Mouse (Mus musculus) urinary bladder, postnatal 4 days (tissue): ENCODE measurements at regions not wholly inside any gene's neighbourhood (a gene's known extent, or its start where the extent isn't known, plus 50 kb on each side); places are given as distances from the start of the nearest gene placed in this dataset.

Experiments
- DNase-seq, 2 experiments: peaks; one replicate each; pipeline ENCODE4 v3.0.0; 2021 to 2022; ENCODE audit warnings: low spot score in 2 of 2

DNA sequence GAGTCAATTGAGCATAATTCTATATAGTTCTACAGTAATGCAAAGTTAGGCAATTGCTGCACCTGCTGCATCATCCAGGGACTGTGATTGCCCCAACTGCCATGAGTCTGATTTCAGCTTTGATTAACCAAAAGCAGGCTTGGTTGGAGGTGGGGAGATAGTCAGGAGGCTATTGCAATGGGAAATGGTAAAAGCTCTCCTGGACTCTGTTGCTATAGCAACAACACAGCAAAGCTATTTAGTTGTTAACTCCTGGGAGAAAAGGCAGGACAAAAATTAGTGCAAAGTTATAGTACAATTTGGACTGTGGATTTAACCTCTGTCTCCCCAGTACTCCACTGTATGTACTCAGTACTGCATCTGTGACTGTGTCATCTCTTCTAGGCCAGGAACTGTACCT, 51.7 kb upstream of the Rasgrf1 start:
- DNase-seq: no peak

- DNase-seq: no peak
Observed at GRCm38 (mm10) chr9:89850491-89851282, 59.0 kb upstream of the Rasgrf1 start.

- no peak for DNase-seq
Observed at GRCm38 (mm10) chr9:89849947-89850346, 59.8 kb upstream of the Rasgrf1 start.

DNA sequence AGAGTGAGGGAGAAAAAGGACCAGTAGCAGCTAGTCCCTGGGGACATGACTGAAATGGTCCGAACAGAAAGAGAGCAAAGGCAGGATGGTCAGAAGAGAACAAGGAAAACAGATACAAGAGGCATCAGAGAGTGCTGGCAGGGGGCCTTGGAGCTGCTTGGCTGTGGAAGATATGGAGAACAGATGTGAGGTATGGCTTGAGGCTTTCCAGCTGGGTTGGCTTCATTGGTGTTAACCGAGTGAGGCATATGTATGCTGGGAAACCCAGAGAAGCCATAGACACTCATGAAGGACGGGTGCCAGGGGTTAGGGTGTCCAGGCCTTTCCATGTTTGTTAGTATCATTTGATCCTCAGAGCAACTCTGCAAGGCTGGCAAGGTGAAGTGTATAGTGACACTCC, 61.1 kb upstream of the Rasgrf1 start:
- no peak for DNase-seq

DNA sequence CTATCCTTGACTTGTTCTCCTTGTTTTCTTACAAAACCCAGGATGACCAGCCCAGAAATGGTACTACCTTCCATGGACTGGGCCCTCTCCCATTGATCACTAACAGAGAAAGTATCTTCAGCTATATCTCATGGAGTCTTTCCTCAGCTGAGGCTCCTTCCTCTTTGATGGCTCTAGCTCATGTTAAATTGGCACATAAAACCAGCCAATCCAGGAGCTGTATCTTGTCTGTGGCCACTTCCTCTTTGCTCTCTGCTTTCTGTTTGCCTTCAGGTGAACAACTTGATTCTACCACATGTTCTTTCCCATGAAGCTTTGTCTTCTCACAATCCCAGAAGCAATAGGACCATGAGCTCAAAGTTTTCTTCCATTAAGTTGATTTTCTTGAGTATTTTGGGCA, 62.7 kb upstream of the Rasgrf1 start:
- DNase-seq: no peak

DNA sequence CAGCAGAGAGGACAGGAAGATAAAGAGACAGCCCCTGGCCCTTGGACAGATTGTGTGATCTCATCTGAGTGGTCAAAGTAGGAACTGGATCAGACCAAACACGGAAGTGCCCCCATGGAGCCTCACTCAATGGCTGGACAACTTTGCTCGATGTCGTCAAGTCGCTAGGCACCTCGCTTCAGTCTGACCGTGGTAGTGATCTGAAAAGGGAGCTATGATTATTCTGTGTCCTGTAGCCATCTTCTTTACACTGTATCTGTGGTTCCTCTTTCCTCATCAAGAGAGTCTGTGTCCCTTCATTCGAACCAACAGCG, 67.0 kb upstream of the Rasgrf1 start:
- DNase-seq: no peak

- DNase-seq: no peak
Observed at GRCm38 (mm10) chr9:89841866-89842775, 67.6 kb upstream of the Rasgrf1 start.

DNA sequence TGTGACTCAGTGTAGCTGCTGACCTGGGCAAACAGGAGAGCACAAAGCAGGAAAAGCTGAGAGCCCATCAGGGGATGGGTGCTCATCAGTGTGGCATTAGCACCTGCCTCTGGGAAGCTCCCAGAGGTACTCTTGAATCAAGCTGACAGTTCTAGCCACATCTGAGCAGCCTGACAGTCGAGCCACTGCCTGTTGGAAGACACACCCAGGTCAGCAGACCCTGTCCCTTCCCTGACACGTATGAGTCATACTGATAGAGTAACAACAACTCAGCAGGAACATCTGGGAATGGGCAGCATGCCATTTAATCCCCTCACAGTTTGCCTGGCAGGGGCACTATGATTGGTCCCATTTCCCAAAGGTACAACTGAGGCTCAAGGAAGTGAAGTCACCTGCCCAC, 68.3 kb upstream of the Rasgrf1 start:
- DNase-seq: no peak

- DNase-seq: no peak
Observed at GRCm38 (mm10) chr9:89836454-89837245, 73.1 kb upstream of the Rasgrf1 start.

DNA sequence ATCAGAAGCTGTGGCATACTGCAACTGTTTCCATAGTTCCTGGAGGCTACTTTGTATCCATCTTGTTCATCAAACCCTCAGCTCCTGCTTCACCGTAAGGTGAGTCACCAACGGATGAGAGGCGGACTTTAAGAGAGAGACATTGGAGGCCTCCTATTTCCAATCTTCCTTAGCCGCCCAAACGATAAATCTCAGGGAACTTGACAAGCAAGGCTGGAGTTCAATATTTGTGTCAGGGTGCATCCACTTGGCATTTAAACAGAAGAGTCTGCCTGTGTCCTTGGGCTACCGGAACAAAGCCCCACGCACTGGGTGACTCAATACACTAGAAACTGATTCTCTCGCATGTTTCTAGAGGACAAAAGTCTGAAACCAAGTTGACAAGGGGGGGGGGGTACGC, 76.1 kb upstream of the Rasgrf1 start:
- no peak for DNase-seq

- no peak for DNase-seq
Observed at GRCm38 (mm10) chr9:89831855-89832254, 77.9 kb upstream of the Rasgrf1 start.

- DNase-seq: no peak
Observed at GRCm38 (mm10) chr9:89828156-89828555, 81.6 kb upstream of the Rasgrf1 start.

GRCm38 (mm10) chr9:89827564-89827963, 82.1 kb upstream of the Rasgrf1 start:
- DNase-seq: no peak

DNA sequence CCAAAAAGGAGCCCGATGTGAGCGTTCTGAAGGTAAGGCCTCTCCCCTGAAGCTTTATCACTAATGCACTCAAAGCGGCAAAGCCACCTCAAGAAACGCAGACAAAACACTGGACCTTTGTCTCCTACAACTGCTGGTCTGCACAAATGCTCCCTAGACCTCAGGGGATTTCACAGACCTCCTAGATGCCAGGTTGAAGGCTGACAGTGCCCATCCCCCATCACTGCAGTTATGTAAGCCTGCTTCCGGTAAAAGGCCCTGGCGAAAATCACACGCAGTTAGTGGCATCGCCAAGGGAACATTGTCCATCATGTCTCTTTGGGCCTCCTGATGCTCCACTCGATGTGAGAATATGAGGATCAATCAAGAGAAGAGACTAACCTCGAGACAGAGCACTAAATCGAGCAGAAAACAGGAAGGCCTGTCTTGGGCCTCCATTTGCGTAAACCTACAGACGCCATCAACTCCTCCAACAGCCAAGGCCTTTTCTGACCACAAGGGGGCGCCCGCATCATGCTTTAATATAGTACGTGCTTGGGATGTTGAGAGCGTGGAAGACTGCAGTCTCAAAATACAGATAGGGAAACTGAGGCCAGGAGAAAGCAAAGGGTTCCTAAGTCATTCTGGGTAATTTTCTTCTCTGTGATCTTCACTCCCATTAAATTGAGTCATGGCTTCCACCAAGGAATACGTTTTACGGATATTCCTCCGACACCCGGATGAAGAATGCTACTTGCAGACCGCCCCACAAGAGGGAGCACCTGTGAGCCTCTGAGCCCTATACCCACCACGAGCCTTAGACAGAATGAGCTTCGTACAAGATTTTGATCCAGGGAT, 82.8 kb upstream of the Rasgrf1 start:
- peak; percentile 69 to 87 for DNase-seq

DNA sequence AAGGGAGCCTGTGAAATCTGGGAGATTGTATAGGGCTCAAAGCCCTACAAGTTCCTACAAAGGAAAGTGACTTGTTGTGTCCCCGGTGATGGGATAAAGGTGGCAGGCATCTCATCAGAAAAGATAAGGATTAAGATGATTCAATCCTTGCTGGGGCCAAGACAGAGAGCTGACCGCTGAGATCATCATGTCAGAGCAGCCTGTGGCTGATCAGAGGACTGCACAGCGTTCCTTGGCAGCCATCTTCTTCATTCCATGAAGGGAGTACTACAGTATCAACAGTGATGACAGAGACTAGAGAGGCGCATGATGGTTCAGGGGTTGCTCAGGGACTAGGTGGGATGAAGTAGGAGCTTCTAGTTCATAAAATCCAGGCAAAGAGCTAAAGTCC, 83.6 kb upstream of the Ankrd34c start:
- no peak for DNase-seq

DNA sequence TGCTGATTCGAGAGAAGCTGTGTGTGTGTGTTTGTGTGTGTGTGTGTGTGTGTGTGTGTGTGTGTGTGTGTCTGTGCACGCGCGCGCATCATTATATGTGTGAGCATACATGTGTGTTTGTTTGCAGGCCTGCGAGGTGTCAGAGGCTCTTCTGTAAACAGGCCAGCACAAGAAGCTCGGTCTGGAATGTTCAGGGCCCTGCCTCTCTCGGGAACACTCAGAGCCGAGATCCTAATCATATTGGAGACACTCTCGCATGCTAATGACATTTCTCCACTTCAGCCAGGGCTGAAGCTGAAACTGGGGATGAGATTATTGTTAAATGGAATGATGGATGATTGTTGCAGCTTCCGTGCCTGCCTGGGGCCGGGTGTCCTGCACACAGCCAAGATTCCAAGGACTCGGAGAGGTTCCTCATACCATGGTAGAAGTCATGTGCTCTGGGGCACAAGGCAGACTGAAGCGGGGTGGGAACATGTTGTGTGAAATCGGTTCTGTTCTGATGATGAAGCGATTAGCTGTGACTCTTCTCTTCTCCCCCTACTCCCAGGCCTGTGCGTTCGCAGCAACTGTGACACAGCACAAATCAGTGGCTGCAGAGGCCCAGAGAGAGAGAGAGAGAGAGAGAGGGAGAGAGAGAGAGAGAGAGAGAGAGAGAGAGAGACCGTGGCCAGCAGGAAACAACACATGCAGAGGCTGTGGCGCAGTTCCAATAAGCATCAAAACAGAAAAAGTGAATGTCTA, 83.0 kb upstream of the Ankrd34c start:
- peak in 1 of 2 experiments; percentile 23 for DNase-seq

DNA sequence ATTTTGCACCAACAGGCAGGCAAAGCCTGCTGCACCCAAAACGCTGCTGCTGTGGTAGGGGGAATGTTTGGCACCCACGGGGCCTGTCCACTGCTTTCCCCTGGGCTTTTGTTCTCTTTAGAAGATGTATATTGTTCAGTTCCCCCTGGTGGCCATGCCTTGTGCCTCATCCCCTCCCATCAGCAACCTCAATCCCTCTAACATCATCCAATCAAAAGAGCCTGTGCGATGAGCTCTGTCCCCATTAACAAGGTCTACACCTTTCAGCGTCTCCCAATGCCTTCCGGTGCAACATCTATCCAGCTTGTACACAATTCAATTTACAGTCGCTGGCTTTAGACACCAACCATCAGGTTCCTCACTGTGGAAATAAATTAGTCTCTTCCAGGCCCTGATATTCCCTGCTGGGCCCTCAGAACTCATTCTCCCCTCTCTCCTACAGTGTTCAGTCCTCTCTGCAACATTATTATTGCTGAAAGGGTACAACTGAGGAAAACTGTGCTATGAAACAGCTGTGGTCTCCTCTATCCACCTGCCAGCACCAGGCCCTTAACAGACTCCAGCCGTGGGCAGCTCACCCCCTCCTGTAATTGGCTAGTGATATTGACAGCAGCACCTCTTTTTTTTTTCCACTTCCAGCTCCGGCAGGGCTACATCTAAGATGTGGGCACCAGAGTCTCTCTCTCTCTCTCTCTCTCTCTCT, 75.5 kb upstream of the Ankrd34c start:
- no peak for DNase-seq

DNA sequence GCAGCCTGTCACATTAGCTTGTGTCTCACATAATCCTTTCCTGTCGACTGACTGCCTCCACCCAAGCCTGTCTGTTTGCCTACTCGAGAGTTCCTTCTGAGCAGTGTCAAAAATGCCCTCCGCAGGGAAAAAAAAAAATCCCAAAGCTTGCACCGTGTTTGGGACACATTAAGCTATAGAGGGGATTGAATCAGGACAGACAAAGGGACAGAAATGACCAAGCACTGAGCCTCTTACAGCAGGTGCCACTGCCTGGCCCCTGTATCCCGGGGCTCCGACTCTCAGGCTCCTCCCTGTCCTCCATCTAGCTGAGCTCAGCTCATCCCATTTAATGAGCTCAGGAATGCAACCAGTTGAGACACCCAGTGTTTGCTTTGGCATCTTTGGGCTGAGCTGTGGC, 69.1 kb upstream of the Ankrd34c start:
- DNase-seq: no peak

GRCm38 (mm10) chr9:89802658-89803057, 64.4 kb upstream of the Ankrd34c start:
- DNase-seq: no peak

GRCm38 (mm10) chr9:89793018-89793417, 54.7 kb upstream of the Ankrd34c start:
- DNase-seq: peak in 1 of 2 experiments; percentile 69
